Mouse (Mus musculus) liver, embryonic 14.5 days (tissue): ENCODE results near the gene Gnaq.

Experiments used
- CTCF ChIP-seq: IDR thresholded peaks from 2 replicates; pipeline ENCODE4 v1.5.1; 2016; ENCODE audit warnings: antibody characterized with exemption, low read depth, control low read depth
- EP300 ChIP-seq: IDR thresholded peaks from 2 replicates; pipeline ENCODE4 v1.6.1; 2016; ENCODE audit warnings: antibody characterized with exemption, low read depth

- TF ChIP-seq CTCF (0 out of 2 replicates have a peak, but pooled peaks have one; percentile 6), EP300 (no peak)
These were observed 198.4 kb downstream of the Gnaq start for GRCm38 (mm10) chr19:16331047-16331446.
